ENCODE assay signal across 9 mouse cellular contexts in the genomic region with DNA sequence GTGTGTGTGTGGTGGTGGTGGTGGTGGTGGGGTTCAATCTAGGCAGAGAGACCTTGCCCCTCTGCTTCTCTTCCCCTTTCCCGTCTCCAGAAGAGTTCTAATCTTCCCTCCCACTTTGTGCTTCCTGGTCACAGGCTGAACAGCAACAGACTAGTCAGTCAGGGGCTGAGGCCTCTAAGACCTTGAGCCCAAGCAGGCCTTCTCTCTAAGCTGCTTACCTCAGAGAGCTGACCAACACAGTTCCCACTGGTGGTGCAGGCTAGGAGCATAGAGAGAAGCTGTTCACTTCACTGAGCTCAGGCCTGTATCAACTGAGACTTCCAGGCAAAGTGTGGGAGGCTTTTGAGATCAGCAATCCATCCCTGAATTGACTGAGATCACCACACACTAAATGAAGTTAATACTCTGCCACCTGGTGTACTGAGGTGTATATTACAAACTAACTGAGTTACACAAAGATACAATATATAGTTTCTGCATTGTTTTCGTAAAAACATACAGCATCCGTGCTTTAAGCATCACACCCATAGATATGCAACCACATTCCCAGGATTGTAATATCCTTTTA.
DNase-seq lines count a peak whose midpoint lies in the region; ATAC-seq lines count a peak whose summit lies in the region.
"Had no signal": no experiment of that assay in that cellular context is flagged by ENCODE, and none has a peak within 500 bp of the region (broad histone marks: within the 10 kb centered on the region; RNA-seq: fewer than 3 reads in every experiment).

No protein-coding gene starts in this region.

- WGBS in heart, embryonic 13.5 days = 54% methylated on average over 3 of the region's 3 CpGs
- WGBS in heart, embryonic 12.5 days = 70% methylated on average over 3 of the region's 3 CpGs
- WGBS in liver, embryonic 16.5 days (ENCODE audit: insufficient replicate concordance) = 63% methylated on average over 3 of the region's 3 CpGs

- DNase-seq in 416B (ENCODE audit: low read depth) = peak; percentile 11
- peak; percentile 48 for DNase-seq in brain, adult 2 months (ENCODE audit: low read depth, low spot score)
- DNase-seq in adrenal gland, postnatal 36 days = no peak
- no peak for DNase-seq in natural killer cell, adult 2 months (ENCODE audit: low spot score in 2 of 2)
- no peak for DNase-seq in frontal cortex, postnatal 25 days (ENCODE audit: low spot score in 2 of 2)
- DNase-seq: thymus, postnatal 14 days had no signal

- H3K9ac ChIP-seq in heart, embryonic 13.5 days = no peak overlapping the region
- H3K9ac ChIP-seq in heart, embryonic 12.5 days = no peak overlapping the region
- H3K9ac ChIP-seq in liver, embryonic 16.5 days (ENCODE audit: low read depth, low read length) = no peak overlapping the region

- peak; percentile 37; the same call in 1 of the 2 replicates for ATAC-seq in heart, embryonic 13.5 days (ENCODE audit: extremely low read depth, insufficient number of reproducible peaks, low FRiP score, low TSS enrichment)
- ATAC-seq in heart, embryonic 12.5 days (ENCODE audit: insufficient number of reproducible peaks, low FRiP score) = no peak
- ATAC-seq in liver, embryonic 16.5 days (ENCODE audit: low read depth) = 0 out of 2 replicates have a peak, but pooled peaks have one; percentile 25

- H3K9me3 ChIP-seq in heart, embryonic 13.5 days = no peaks in the 10 kb centered on the region
- no peaks in the 10 kb centered on the region for H3K9me3 ChIP-seq in heart, embryonic 12.5 days (replicated peaks)
- H3K9me3 ChIP-seq in liver, embryonic 16.5 days (replicated peaks; ENCODE audit: control insufficient read depth, low read length) = no peaks in the 10 kb centered on the region

- 0 out of 2 replicates have a peak, but pooled peaks cover 2% of the 10 kb centered on the region for H3K4me1 ChIP-seq in heart, embryonic 13.5 days
- no peaks in the 10 kb centered on the region for H3K4me1 ChIP-seq in heart, embryonic 12.5 days (replicated peaks)
- no peaks in the 10 kb centered on the region; the same call in 1 of the 2 replicates for H3K4me1 ChIP-seq in liver, embryonic 16.5 days (ENCODE audit: control insufficient read depth, low read depth, low read length)

- no peak overlapping the region for H3K4me2 ChIP-seq in heart, embryonic 13.5 days
- no peak overlapping the region for H3K4me2 ChIP-seq in heart, embryonic 12.5 days
- no peak overlapping the region for H3K4me2 ChIP-seq in liver, embryonic 16.5 days (ENCODE audit: low read depth, low read length)

- H3K36me3 ChIP-seq in heart, embryonic 13.5 days = no peaks in the 10 kb centered on the region
- no peaks in the 10 kb centered on the region for H3K36me3 ChIP-seq in heart, embryonic 12.5 days
- H3K36me3 ChIP-seq in liver, embryonic 16.5 days (ENCODE audit: control insufficient read depth, insufficient read depth) = no peaks in the 10 kb centered on the region

- no peaks in the 10 kb centered on the region for H3K27me3 ChIP-seq in heart, embryonic 13.5 days (replicated peaks)
- H3K27me3 ChIP-seq in heart, embryonic 12.5 days (replicated peaks) = no peaks in the 10 kb centered on the region
- H3K27me3 ChIP-seq in liver, embryonic 16.5 days (ENCODE audit: control insufficient read depth, insufficient read depth, low read depth, low read length) = no peaks in the 10 kb centered on the region

- no peak overlapping the region for H3K4me3 ChIP-seq in heart, embryonic 13.5 days
- no peak overlapping the region for H3K4me3 ChIP-seq in heart, embryonic 12.5 days
- no peak overlapping the region for H3K4me3 ChIP-seq in liver, embryonic 16.5 days (ENCODE audit: low read depth, low read length)

- H3K27ac ChIP-seq in heart, embryonic 13.5 days (replicated peaks) = no peak overlapping the region
- H3K27ac ChIP-seq in heart, embryonic 12.5 days (ENCODE audit: poor library complexity, severe bottlenecking) = no peak overlapping the region
- no peak overlapping the region for H3K27ac ChIP-seq in liver, embryonic 16.5 days (ENCODE audit: low read length)

Comparison
In these comparisons a context has a peak if more than half of its experiments do, and no peak if none do; other contexts are left out.
1. DNase-seq: peak in 416B (single experiment) and brain, adult 2 months (single experiment); none in adrenal gland, postnatal 36 days (0 of 2), natural killer cell, adult 2 months (0 of 2) and frontal cortex, postnatal 25 days (0 of 2).